17 mouse cellular contexts compared by ENCODE assay signal in the genomic region with DNA sequence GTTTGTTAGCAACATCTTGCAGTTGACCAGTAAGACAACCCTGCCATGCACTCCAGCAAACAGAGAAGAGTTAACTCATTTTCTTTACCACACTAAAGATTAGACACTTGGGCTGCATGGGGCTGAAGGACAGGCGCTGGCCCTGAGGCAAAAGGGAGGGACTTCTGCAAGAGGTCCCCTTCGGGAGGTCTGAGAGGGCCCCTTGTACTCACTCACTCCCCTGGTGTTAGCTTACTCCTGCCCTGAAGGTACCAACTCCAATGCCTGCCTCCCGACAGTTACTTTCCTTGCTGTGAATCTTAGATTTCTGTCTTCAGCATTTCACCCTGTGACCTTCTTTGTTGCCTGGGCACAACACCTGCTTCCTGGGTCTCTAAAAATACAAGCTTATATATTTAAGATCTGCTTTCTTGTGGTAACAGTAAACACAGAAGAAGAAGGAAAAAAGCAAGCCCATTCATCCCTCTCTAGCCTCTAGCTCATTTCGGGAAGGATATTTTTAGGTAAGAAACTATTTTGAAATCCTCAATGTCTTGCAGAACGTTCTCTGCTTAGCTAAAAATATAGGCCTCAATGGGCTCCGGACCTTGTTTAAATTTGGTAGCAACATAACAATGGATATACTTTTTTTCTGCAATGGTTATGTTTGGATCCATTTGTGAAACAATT. TPM values are rescaled to one million over a fixed set of nuclear protein-coding genes. Genes with fewer than 3 reads are reported as not detected.
DNase-seq lines count a peak whose midpoint lies in the region; ATAC-seq and TF ChIP-seq lines count a peak whose summit lies in the region.
"Had no signal": no experiment of that assay in that cellular context is flagged by ENCODE, and none has a peak within 500 bp of the region (broad histone marks: within the 10 kb centered on the region; RNA-seq: fewer than 3 reads in every experiment).

No protein-coding gene starts in this region.

- TF ChIP-seq POLR2A in cortical plate, adult 2 months (IDR thresholded peaks at IDR 0.05; ENCODE audit: extremely low read depth, insufficient read depth, low read length): no peak

- no peak overlapping the region for H3K4me3 ChIP-seq in kidney, embryonic 16.5 days (ENCODE audit: low read length)
- no peak overlapping the region for H3K4me3 ChIP-seq in cortical plate, adult 2 months (ENCODE audit: insufficient read depth, low read length)
- no peak overlapping the region for H3K4me3 ChIP-seq in forebrain, embryonic 16.5 days (replicated peaks; ENCODE audit: low read length)
- H3K4me3 ChIP-seq: erythroblast, embryonic 14.5 days; forebrain, embryonic 15.5 days; hindbrain, embryonic 13.5 days; intestine, embryonic 15.5 days; liver, embryonic 13.5 days had no signal

- no peak overlapping the region for H3K4me2 ChIP-seq in kidney, embryonic 16.5 days (replicated peaks; ENCODE audit: low read depth, low read length)
- no peak overlapping the region for H3K4me2 ChIP-seq in forebrain, embryonic 16.5 days (ENCODE audit: low read length)
- H3K4me2 ChIP-seq: forebrain, embryonic 15.5 days; hindbrain, embryonic 13.5 days; intestine, embryonic 15.5 days; liver, embryonic 13.5 days had no signal

- peak; percentile 69; the same call in 1 of the 2 replicates for ATAC-seq in kidney, embryonic 16.5 days (ENCODE audit: low FRiP score, low TSS enrichment)
- no peak for ATAC-seq in forebrain, embryonic 16.5 days
- ATAC-seq: forebrain, embryonic 15.5 days; intestine, embryonic 15.5 days had no signal

- no peak for DNase-seq in kidney, postnatal 14 days
- DNase-seq in thymus, postnatal 14 days: peak; percentile 32
- DNase-seq in thymus, postnatal 4 days: no peak
- no peak for DNase-seq in cerebellum, postnatal 10 days
- DNase-seq: cerebellum, adult 11 months; cerebellum, postnatal 36 days; heart, postnatal 10 days; kidney, postnatal 10 days; liver, embryonic 13.5 days had no signal

- peak overlapping the region; percentile 26; the same call in 1 of the 2 replicates for H3K27ac ChIP-seq in kidney, embryonic 16.5 days (ENCODE audit: low read length)
- peak overlapping the region; percentile 10; the same call in 1 of the 2 replicates for H3K27ac ChIP-seq in cortical plate, adult 2 months (ENCODE audit: insufficient read depth, low read length)
- no peak overlapping the region for H3K27ac ChIP-seq in forebrain, embryonic 16.5 days (ENCODE audit: low read length)
- H3K27ac ChIP-seq: forebrain, embryonic 15.5 days; hindbrain, embryonic 13.5 days; intestine, embryonic 15.5 days; liver, embryonic 13.5 days had no signal

- H3K36me3 ChIP-seq in kidney, embryonic 16.5 days (ENCODE audit: insufficient read depth, low read length): peaks cover 25% of the 10 kb centered on the region
- H3K36me3 ChIP-seq in forebrain, embryonic 16.5 days (ENCODE audit: control insufficient read depth, insufficient read depth): no peaks in the 10 kb centered on the region
- H3K36me3 ChIP-seq: forebrain, embryonic 15.5 days; G1E; hindbrain, embryonic 13.5 days had no signal

- H3K4me1 ChIP-seq in kidney, embryonic 16.5 days (ENCODE audit: insufficient read depth, low read length): peaks cover 18% of the 10 kb centered on the region
- peaks cover 3% of the 10 kb centered on the region; the same call in 1 of the 2 replicates for H3K4me1 ChIP-seq in cortical plate, adult 2 months (ENCODE audit: control insufficient read depth, insufficient read depth, low read length)
- H3K4me1 ChIP-seq in forebrain, embryonic 16.5 days (replicated peaks; ENCODE audit: control insufficient read depth, insufficient read depth, low read length): 0 out of 2 replicates have a peak, but pooled peaks cover 3% of the 10 kb centered on the region

- H3K27me3 ChIP-seq in kidney, embryonic 16.5 days (ENCODE audit: insufficient read depth, low read length): no peaks in the 10 kb centered on the region
- H3K27me3 ChIP-seq in forebrain, embryonic 16.5 days (replicated peaks; ENCODE audit: control insufficient read depth, insufficient read depth, low read length): no peaks in the 10 kb centered on the region
- H3K27me3 ChIP-seq: forebrain, embryonic 15.5 days; hindbrain, embryonic 13.5 days; intestine, embryonic 15.5 days; liver, embryonic 13.5 days had no signal

- no peak overlapping the region for H3K9ac ChIP-seq in kidney, embryonic 16.5 days (replicated peaks; ENCODE audit: low read length)
- H3K9ac ChIP-seq in forebrain, embryonic 16.5 days (replicated peaks; ENCODE audit: low read depth, low read length): no peak overlapping the region
- H3K9ac ChIP-seq: forebrain, embryonic 15.5 days; hindbrain, embryonic 13.5 days; intestine, embryonic 15.5 days; liver, embryonic 13.5 days had no signal

- TF ChIP-seq CTCF in cortical plate, adult 2 months (IDR thresholded peaks at IDR 0.05; ENCODE audit: extremely low read depth, insufficient read depth, low read length): no peak

- H3K9me3 ChIP-seq in kidney, embryonic 16.5 days (ENCODE audit: low read length): no peaks in the 10 kb centered on the region
- no peaks in the 10 kb centered on the region for H3K9me3 ChIP-seq in forebrain, embryonic 16.5 days (ENCODE audit: control insufficient read depth, low read length)
- H3K9me3 ChIP-seq: forebrain, embryonic 15.5 days; hindbrain, embryonic 13.5 days; intestine, embryonic 15.5 days; liver, embryonic 13.5 days had no signal

- WGBS in kidney, embryonic 16.5 days: 50% methylated on average over 6 of the region's 6 CpGs
- WGBS in forebrain, embryonic 16.5 days: 77% methylated on average over 6 of the region's 6 CpGs

RNA-seq across cellular contexts. Expression of a gene that starts 41.7 kb away (rescaled TPM):
- 33.8 and 35.9 TPM in 2 replicates for polyA plus RNA-seq in kidney, embryonic 16.5 days (2015; fragmentation: Nextera tagmentation; extraction: Ambion mirVana)
- polyA plus RNA-seq in cortical plate, adult 2 months (2012; rRNA removed): 11.8 TPM in 2 replicates
- polyA plus RNA-seq in forebrain, embryonic 16.5 days (2015; fragmentation: Nextera tagmentation; extraction: Ambion mirVana): 6.5 and 8.8 TPM in 2 replicates
- polyA plus RNA-seq: G1E had no signal
